Comparison of ENCODE assay signal across 11 mouse cellular contexts in the genomic region with DNA sequence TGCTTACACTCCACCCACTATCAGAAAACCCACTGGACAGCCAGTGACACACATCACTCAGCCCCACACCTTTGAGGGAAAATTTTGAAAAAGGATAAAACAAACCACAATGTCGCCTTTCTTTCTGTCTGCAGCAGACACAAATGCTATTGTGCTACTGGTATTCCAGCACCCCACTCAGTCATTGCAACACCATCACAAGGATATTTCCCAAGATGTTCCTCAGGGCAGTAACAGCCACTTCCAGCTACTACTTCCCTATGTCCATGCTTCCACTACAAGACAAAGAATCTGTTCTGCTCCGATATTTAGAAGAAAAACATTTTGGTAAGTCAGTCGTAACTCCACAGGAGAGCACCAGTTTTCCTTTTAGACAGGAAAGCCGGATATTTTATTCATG. TPM values are rescaled to one million over a fixed set of nuclear protein-coding genes. Genes with fewer than 3 reads are reported as not detected.
DNase-seq lines count a peak whose midpoint lies in the region; ATAC-seq and TF ChIP-seq lines count a peak whose summit lies in the region.
"Had no signal": no experiment of that assay in that cellular context is flagged by ENCODE, and none has a peak within 500 bp of the region (broad histone marks: within the 10 kb centered on the region; RNA-seq: fewer than 3 reads in every experiment).

No protein-coding gene starts in this region.

- no peaks in the 10 kb centered on the region for H3K27me3 ChIP-seq in kidney, postnatal 0 days (ENCODE audit: insufficient read depth, low read length)
- H3K27me3 ChIP-seq in embryonic facial prominence, embryonic 10.5 days (replicated peaks; ENCODE audit: low read depth, poor library complexity, severe bottlenecking) = no peaks in the 10 kb centered on the region
- H3K27me3 ChIP-seq: midbrain, embryonic 12.5 days had no signal

- TF ChIP-seq CTCF in gastrocnemius, adult 2 months (IDR thresholded peaks at IDR 0.05) = no peak
- TF ChIP-seq CTCF in kidney, postnatal 0 days (IDR thresholded peaks at IDR 0.05; ENCODE audit: low read depth) = no peak

- no peak overlapping the region for H3K9ac ChIP-seq in kidney, postnatal 0 days (ENCODE audit: low read depth, low read length)
- H3K9ac ChIP-seq: midbrain, embryonic 12.5 days had no signal

- peak overlapping the region; percentile 92 for H3K27ac ChIP-seq in gastrocnemius, adult 2 months
- peak overlapping the region; percentile 56 for H3K27ac ChIP-seq in kidney, postnatal 0 days
- H3K27ac ChIP-seq in embryonic facial prominence, embryonic 10.5 days (replicated peaks) = peak overlapping the region; percentile 44; the same call in 1 of the 2 replicates

- H3K4me2 ChIP-seq in kidney, postnatal 0 days (ENCODE audit: low read length) = no peak overlapping the region
- H3K4me2 ChIP-seq: midbrain, embryonic 12.5 days had no signal

- no peaks in the 10 kb centered on the region for H3K9me3 ChIP-seq in kidney, postnatal 0 days (replicated peaks; ENCODE audit: low read length)
- H3K9me3 ChIP-seq in embryonic facial prominence, embryonic 10.5 days = no peaks in the 10 kb centered on the region
- H3K9me3 ChIP-seq: midbrain, embryonic 12.5 days had no signal

- 0 out of 2 replicates have a peak, but pooled peaks cover 2% of the 10 kb centered on the region for H3K36me3 ChIP-seq in kidney, postnatal 0 days (ENCODE audit: insufficient read depth, low read length)
- H3K36me3 ChIP-seq in embryonic facial prominence, embryonic 10.5 days (replicated peaks) = peaks cover 52% of the 10 kb centered on the region
- H3K36me3 ChIP-seq: midbrain, embryonic 12.5 days had no signal

- 74% methylated on average over 4 of the region's 4 CpGs for WGBS in kidney, postnatal 0 days
- WGBS in embryonic facial prominence, embryonic 10.5 days = 79% methylated on average over 4 of the region's 4 CpGs

- H3K4me1 ChIP-seq in kidney, postnatal 0 days (replicated peaks; ENCODE audit: insufficient read depth, low read length) = peaks cover 74% of the 10 kb centered on the region
- peaks cover 90% of the 10 kb centered on the region for H3K4me1 ChIP-seq in embryonic facial prominence, embryonic 10.5 days

- intact Hi-C loops in gastrocnemius, adult 2 months (cut with DNase I) = no loop called here
- intact Hi-C loops in gastrocnemius, postnatal 36 days (cut with DNase I) = loop anchor here (5.0 kb wide), 1 partner anchor 32 kb away; no protein-coding TSS in a partner anchor

- no peak for ATAC-seq in kidney, postnatal 0 days (replicated peaks; ENCODE audit: low FRiP score, low read depth)

- no peak for DNase-seq in gastrocnemius, adult 2 months
- DNase-seq in gastrocnemius, postnatal 36 days = no peak
- no peak for DNase-seq in kidney, postnatal 0 days (ENCODE audit: low spot score)
- no peak for DNase-seq in kidney, postnatal 25 days
- DNase-seq in embryonic facial prominence, embryonic 10.5 days (ENCODE audit: low spot score) = no peak
- DNase-seq in lung, postnatal 25 days (ENCODE audit: low spot score) = peak; percentile 61
- no peak for DNase-seq in layer of hippocampus, postnatal 36 days
- no peak for DNase-seq in left cerebral cortex, adult 11 months (ENCODE audit: low spot score)
- DNase-seq: B cell, adult 2 months; gastrocnemius, postnatal 14 days had no signal

- 0 out of 2 replicates have a peak overlapping the region, but pooled peaks have one; percentile 0 for H3K4me3 ChIP-seq in gastrocnemius, adult 2 months
- H3K4me3 ChIP-seq in kidney, postnatal 0 days (replicated peaks; ENCODE audit: low read depth, low read length) = no peak overlapping the region
- no peak overlapping the region for H3K4me3 ChIP-seq in embryonic facial prominence, embryonic 10.5 days
- H3K4me3 ChIP-seq: midbrain, embryonic 12.5 days had no signal

RNA-seq across cellular contexts. Expression of a gene that starts 7.4 kb away (rescaled TPM):
- total RNA-seq in gastrocnemius, adult 2 months (2021) = 10 to 100 TPM; 27.1 to 40.2 TPM
- total RNA-seq in gastrocnemius, postnatal 36 days (2021) = 10 to 100 TPM; 31.6 to 35.1 TPM
- 255 and 280 TPM in 2 replicates for polyA plus RNA-seq in kidney, postnatal 0 days (2015; fragmentation: Nextera tagmentation; extraction: Ambion mirVana)
- 260 and 269 TPM in 2 replicates for polyA plus RNA-seq in embryonic facial prominence, embryonic 10.5 days (2016; fragmentation: Nextera tagmentation; extraction: Ambion mirVana)
- total RNA-seq in layer of hippocampus, postnatal 36 days (2021) = 100 to 1,000 TPM; 121 to 130 TPM

RNA-seq across cellular contexts. Expression of a gene that starts 26.9 kb away (rescaled TPM):
- 100 to 1,000 TPM; 122 to 141 TPM for total RNA-seq in gastrocnemius, adult 2 months (2021)
- total RNA-seq in gastrocnemius, postnatal 36 days (2021) = 100 to 1,000 TPM; 119 to 125 TPM
- polyA plus RNA-seq in kidney, postnatal 0 days (2015; fragmentation: Nextera tagmentation; extraction: Ambion mirVana) = 467 and 479 TPM in 2 replicates
- 444 and 454 TPM in 2 replicates for polyA plus RNA-seq in embryonic facial prominence, embryonic 10.5 days (2016; fragmentation: Nextera tagmentation; extraction: Ambion mirVana)
- 100 to 1,000 TPM; 190 to 196 TPM for total RNA-seq in layer of hippocampus, postnatal 36 days (2021)

RNA-seq across cellular contexts. Expression of a gene that starts 27.1 kb away (rescaled TPM):
- total RNA-seq in gastrocnemius, adult 2 months (2021) = under 1 TPM; 0.25 to 0.33 TPM
- total RNA-seq in gastrocnemius, postnatal 36 days (2021) = under 1 TPM; 0.27 to 0.46 TPM
- 7.6 and 9.5 TPM in 2 replicates for polyA plus RNA-seq in kidney, postnatal 0 days (2015; fragmentation: Nextera tagmentation; extraction: Ambion mirVana)
- 11.6 and 14.4 TPM in 2 replicates for polyA plus RNA-seq in embryonic facial prominence, embryonic 10.5 days (2016; fragmentation: Nextera tagmentation; extraction: Ambion mirVana)
- total RNA-seq in layer of hippocampus, postnatal 36 days (2021) = 1 to 10 TPM; 1.7 to 1.9 TPM
